Mouse (Mus musculus): ENCODE data around the gene Aldh16a1. TPM values are rescaled to one million over a fixed set of nuclear protein-coding genes. Genes with fewer than 3 reads are reported as not detected.
A peak's percentile ranks its signal among the peaks of the same experiment; 100 is the strongest.

Aldh16a1 gene
- polyA plus RNA-seq, 1 experiment from 2014 or later, result 19.5 TPM

DNA sequence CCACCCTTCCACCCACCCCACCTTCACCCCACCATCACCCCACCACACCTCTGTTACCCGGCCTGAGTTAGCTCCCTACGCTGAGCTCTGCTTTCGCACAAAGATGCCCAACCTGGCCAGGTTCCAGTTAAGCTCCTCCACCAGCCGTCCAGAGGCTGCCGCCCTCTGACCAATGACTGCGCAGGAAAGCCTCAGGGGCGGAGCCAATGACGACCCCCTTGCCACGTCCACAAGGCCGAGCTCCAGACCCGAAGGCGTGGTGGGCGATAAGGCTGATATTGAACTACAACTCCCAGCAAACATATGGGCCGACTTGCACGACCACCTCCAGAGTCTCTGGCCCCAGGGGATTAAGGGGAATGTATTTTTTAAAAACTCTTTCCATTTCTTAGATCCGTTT lies 62.3 kb downstream of the Aldh16a1 start, which contains the start of gene Rcn3:
Gene Rcn3, minus strand, starts transcription at position 174 of the 400 bp plus-strand sequence.
- Histone ChIP-seq H3K4me1 (peaks cover 18% of the 10 kb centered on the region), H3K27ac (replicated peaks) (peak within 1 kb of the TSS; percentile 18; the same call in 1 of the 2 replicates), H3K4me2 (peak within 1 kb of the TSS; percentile 64), H3K4me3 (replicated peaks) (peak within 1 kb of the TSS; percentile 41), H3K9ac (replicated peaks) (peak within 1 kb of the TSS; percentile 49), H3K9me3 (replicated peaks) (no peaks in the 10 kb centered on the region), H3K36me3 (no peaks in the 10 kb centered on the region), H3K27me3 (replicated peaks) (no peaks in the 10 kb centered on the region)
- peak; percentile 93 for ATAC-seq (ENCODE audit: low FRiP score)
- WGBS, result under 1% methylated on average over 16 of the region's 16 CpGs

DNA sequence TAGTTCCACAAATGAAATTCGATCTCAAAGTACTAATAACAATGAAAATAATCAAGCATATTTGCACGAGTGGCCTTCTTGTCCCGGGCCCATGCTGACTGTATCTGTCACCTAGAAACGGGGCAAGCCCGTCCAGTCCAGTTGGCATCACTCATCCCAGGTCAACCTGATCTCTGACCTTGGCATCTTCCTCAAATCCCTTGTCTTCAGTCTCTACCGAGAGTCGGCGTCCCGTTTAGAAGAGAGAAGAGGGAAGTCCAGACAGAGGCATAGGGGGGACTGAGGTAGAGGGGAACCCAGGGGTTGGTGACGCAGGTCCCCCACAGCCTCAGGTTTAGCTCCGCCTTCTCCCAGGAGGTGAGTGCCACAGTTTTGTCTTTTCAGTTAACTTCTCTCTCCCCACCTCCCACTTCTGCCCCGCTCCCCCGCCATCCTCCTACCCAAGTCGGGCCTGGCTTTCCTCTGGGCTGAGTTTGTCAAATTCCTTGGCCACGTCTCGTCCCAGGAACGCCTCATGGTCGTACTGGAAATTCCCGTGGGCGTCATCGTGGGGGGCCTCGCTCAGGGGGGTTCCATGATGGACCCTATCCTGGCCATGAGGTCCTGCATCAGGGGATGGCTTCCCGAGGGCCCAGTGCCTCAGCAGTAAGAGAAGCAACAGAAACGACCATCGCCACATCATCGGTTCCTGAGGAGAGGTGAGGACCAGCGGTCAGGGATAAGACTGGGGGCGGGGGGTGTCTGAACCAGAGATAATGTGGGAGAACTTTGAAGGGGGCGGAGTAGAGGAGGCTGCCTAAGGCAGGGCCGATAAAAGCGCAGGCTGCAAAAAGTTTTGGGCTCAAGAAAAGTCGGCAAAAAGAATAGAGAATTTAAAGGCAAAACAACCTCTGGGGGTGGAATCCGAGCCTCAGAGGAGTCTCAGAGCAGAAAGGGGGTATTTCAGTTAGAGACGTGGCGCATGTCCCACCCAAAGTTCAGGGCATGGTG lies 63.1 kb downstream of the Aldh16a1 start:
- no peaks in the 10 kb centered on the region for H3K27me3 ChIP-seq (replicated peaks)
- peaks cover 18% of the 10 kb centered on the region for H3K4me1 ChIP-seq
- 19% methylated on average over 35 of the region's 35 CpGs for WGBS
- peak overlapping the region; percentile 18; the same call in 1 of the 2 replicates for H3K27ac ChIP-seq (replicated peaks)
- H3K9ac ChIP-seq (replicated peaks), result peak overlapping the region; percentile 49
- H3K4me2 ChIP-seq, result peak overlapping the region; percentile 64
- H3K4me3 ChIP-seq (replicated peaks), result peak overlapping the region; percentile 41
- no peaks in the 10 kb centered on the region for H3K9me3 ChIP-seq (replicated peaks)
- no peaks in the 10 kb centered on the region for H3K36me3 ChIP-seq
- peak; percentile 62 for ATAC-seq (ENCODE audit: low FRiP score)

MicroRNAs within 50 kb of the gene (microRNA counts, 519-probe panel; counts per million panel counts)
- microRNA mmu-miR-150, result 2,961 counts per million, percentile 71 among the panel's probes with 10 or more counts

Small RNA genes within 50 kb of the gene (microRNA-seq; reads per million reads assigned to microRNA genes)
- gene Mir150 (69.6 reads per million, percentile 47 among the genes with 10 or more reads in this experiment), gene Mir5121 (6.4 reads per million, percentile 22 among the genes with 10 or more reads in this experiment), gene Mir7055 (not detected)

Other genes starting within 250 kb of the Aldh16a1 start
- 122 and 126 TPM in 2 replicates for gene Ap2a1, start 225.1 kb downstream of the Aldh16a1 start, polyA plus RNA-seq (2015; fragmentation: Nextera tagmentation; extraction: Ambion mirVana)
- gene Tsks, start 211.4 kb downstream of the Aldh16a1 start, polyA plus RNA-seq (2015; fragmentation: Nextera tagmentation; extraction: Ambion mirVana), result 0.14 and 0.24 TPM in 2 replicates
- gene Cpt1c, start 179.7 kb downstream of the Aldh16a1 start, polyA plus RNA-seq (2015; fragmentation: Nextera tagmentation; extraction: Ambion mirVana), result 55.5 and 59.0 TPM in 2 replicates
- 605 and 615 TPM in 2 replicates for gene Prmt1, start 168.0 kb downstream of the Aldh16a1 start, polyA plus RNA-seq (2015; fragmentation: Nextera tagmentation; extraction: Ambion mirVana)
- gene Irf3, start 156.9 kb downstream of the Aldh16a1 start, polyA plus RNA-seq (2015; fragmentation: Nextera tagmentation; extraction: Ambion mirVana), result 56.8 and 70.2 TPM in 2 replicates
- 9.8 and 19.8 TPM in 2 replicates for gene Bcl2l12, start 155.9 kb downstream of the Aldh16a1 start, polyA plus RNA-seq (2015; fragmentation: Nextera tagmentation; extraction: Ambion mirVana)
- 43.3 and 46.1 TPM in 2 replicates for gene Scaf1, start 138.2 kb downstream of the Aldh16a1 start, polyA plus RNA-seq (2015; fragmentation: Nextera tagmentation; extraction: Ambion mirVana)
- gene Rras, start 136.6 kb downstream of the Aldh16a1 start, polyA plus RNA-seq (2015; fragmentation: Nextera tagmentation; extraction: Ambion mirVana), result 14.2 and 24.2 TPM in 2 replicates
- gene Prr12, start 101.7 kb downstream of the Aldh16a1 start, polyA plus RNA-seq (2015; fragmentation: Nextera tagmentation; extraction: Ambion mirVana), result 11.4 and 12.3 TPM in 2 replicates
- 65.8 and 66.5 TPM in 2 replicates for gene Nosip, start 92.2 kb downstream of the Aldh16a1 start, polyA plus RNA-seq (2015; fragmentation: Nextera tagmentation; extraction: Ambion mirVana)
- 16.5 and 18.1 TPM in 2 replicates for gene Prrg2, start 91.9 kb downstream of the Aldh16a1 start, polyA plus RNA-seq (2015; fragmentation: Nextera tagmentation; extraction: Ambion mirVana)
- gene Rcn3, start 62.4 kb downstream of the Aldh16a1 start, polyA plus RNA-seq (2015; fragmentation: Nextera tagmentation; extraction: Ambion mirVana), result 112 and 118 TPM in 2 replicates
- gene Fcgrt, start 50.7 kb downstream of the Aldh16a1 start, polyA plus RNA-seq (2015; fragmentation: Nextera tagmentation; extraction: Ambion mirVana), result 33.8 and 42.7 TPM in 2 replicates
- 759 and 947 TPM in 2 replicates for gene Rps11, start 30.1 kb downstream of the Aldh16a1 start, polyA plus RNA-seq (2015; fragmentation: Nextera tagmentation; extraction: Ambion mirVana)
- gene Rpl13a, start 25.8 kb downstream of the Aldh16a1 start, polyA plus RNA-seq (2015; fragmentation: Nextera tagmentation; extraction: Ambion mirVana), result 649 and 787 TPM in 2 replicates
- gene Gm45713, start 18.4 kb downstream of the Aldh16a1 start, polyA plus RNA-seq (2015; fragmentation: Nextera tagmentation; extraction: Ambion mirVana), result 0.12 and 0.24 TPM in 2 replicates
- gene Flt3l, start 18.2 kb downstream of the Aldh16a1 start, polyA plus RNA-seq (2015; fragmentation: Nextera tagmentation; extraction: Ambion mirVana), result 1.8 and 3.8 TPM in 2 replicates
- gene Pih1d1, start 281 bp downstream of the Aldh16a1 start, polyA plus RNA-seq (2015; fragmentation: Nextera tagmentation; extraction: Ambion mirVana), result 81.7 and 82.9 TPM in 2 replicates
- 0.37 and 0.55 TPM in 2 replicates for gene Slc17a7, start 9.4 kb upstream of the Aldh16a1 start, polyA plus RNA-seq (2015; fragmentation: Nextera tagmentation; extraction: Ambion mirVana)
- gene Gfy, start 25.0 kb upstream of the Aldh16a1 start, polyA plus RNA-seq (2015; fragmentation: Nextera tagmentation; extraction: Ambion mirVana), result not detected in 2 replicates
- not detected in 2 replicates for gene Pth2, start 26.4 kb upstream of the Aldh16a1 start, polyA plus RNA-seq (2015; fragmentation: Nextera tagmentation; extraction: Ambion mirVana)
- gene Ccdc155, start 50.3 kb upstream of the Aldh16a1 start, polyA plus RNA-seq (2015; fragmentation: Nextera tagmentation; extraction: Ambion mirVana), result 0.36 and 0.60 TPM in 2 replicates
- gene Dkkl1, start 57.6 kb upstream of the Aldh16a1 start, polyA plus RNA-seq (2015; fragmentation: Nextera tagmentation; extraction: Ambion mirVana), result 15.6 and 17.7 TPM in 2 replicates
- 28.9 and 44.5 TPM in 2 replicates for gene Tead2, start 61.2 kb upstream of the Aldh16a1 start, polyA plus RNA-seq (2015; fragmentation: Nextera tagmentation; extraction: Ambion mirVana)
- gene Cd37, start 84.5 kb upstream of the Aldh16a1 start, polyA plus RNA-seq (2015; fragmentation: Nextera tagmentation; extraction: Ambion mirVana), result 1.7 and 12.4 TPM in 2 replicates
- gene Slc6a16, start 86.5 kb upstream of the Aldh16a1 start, polyA plus RNA-seq (2015; fragmentation: Nextera tagmentation; extraction: Ambion mirVana), result 0.67 and 0.78 TPM in 2 replicates
- gene Slc6a21, start 122.9 kb upstream of the Aldh16a1 start, polyA plus RNA-seq (2015; fragmentation: Nextera tagmentation; extraction: Ambion mirVana), result not detected in 2 replicates
- gene Trpm4, start 179.2 kb upstream of the Aldh16a1 start, polyA plus RNA-seq (2015; fragmentation: Nextera tagmentation; extraction: Ambion mirVana), result 9.4 and 12.0 TPM in 2 replicates
- gene Hrc, start 180.7 kb upstream of the Aldh16a1 start, polyA plus RNA-seq (2015; fragmentation: Nextera tagmentation; extraction: Ambion mirVana), result 0.75 and 0.79 TPM in 2 replicates
- 27.3 and 29.5 TPM in 2 replicates for gene Ppfia3, start 212.4 kb upstream of the Aldh16a1 start, polyA plus RNA-seq (2015; fragmentation: Nextera tagmentation; extraction: Ambion mirVana)
- 48.2 and 58.3 TPM in 2 replicates for gene Lin7b, start 216.0 kb upstream of the Aldh16a1 start, polyA plus RNA-seq (2015; fragmentation: Nextera tagmentation; extraction: Ambion mirVana)
- gene Snrnp70, start 241.2 kb upstream of the Aldh16a1 start, polyA plus RNA-seq (2015; fragmentation: Nextera tagmentation; extraction: Ambion mirVana), result 166 and 190 TPM in 2 replicates